Mouse (Mus musculus): ENCODE data around the gene Enah.

- TF ChIP-seq POLR2A (IDR thresholded peaks at IDR 0.05; ENCODE audit: borderline replicate concordance, extremely low read depth, insufficient read depth, insufficient read length, poor library complexity, severe bottlenecking) (no peak), CTCF (IDR thresholded peaks at IDR 0.05; ENCODE audit: borderline replicate concordance, extremely low read depth, insufficient read depth, insufficient read length) (no peak)
Measured at GRCm38 (mm10) chr1:182047016-182047690, 27.4 kb upstream of the Enah start.
